Mouse (Mus musculus) C2C12 (cell line): ENCODE data around the gene Gm5460.

Experiments
- CEBPB ChIP-seq: IDR thresholded peaks from one replicate; pipeline ENCODE4 v1.6.1; 2011; ENCODE audit warnings: low read depth, mild to moderate bottlenecking, control low read depth, moderate library complexity
- CTCF ChIP-seq: IDR thresholded peaks from one replicate; pipeline ENCODE4 v1.5.1; 2011; ENCODE audit not compliant: control insufficient read depth, insufficient read depth, insufficient read length
- FOSL1 ChIP-seq: IDR thresholded peaks from one replicate; pipeline ENCODE4 v1.8.0; 2011; ENCODE audit warnings: mild to moderate bottlenecking, low read length; ENCODE audit not compliant: poor library complexity, insufficient read depth, severe bottlenecking
- MAX ChIP-seq: IDR thresholded peaks from one replicate; pipeline ENCODE4 v1.6.1; 2011; ENCODE audit warnings: mild to moderate bottlenecking, control low read depth
- MYOG ChIP-seq: IDR thresholded peaks from one replicate; pipeline ENCODE4 v1.6.1; 2011; ENCODE audit not compliant: control insufficient read depth, insufficient read length; ENCODE audit errors: extremely low read depth
- USF1 ChIP-seq: IDR thresholded peaks from one replicate; pipeline ENCODE4 v1.6.1; 2011; ENCODE audit warnings: low read depth, mild to moderate bottlenecking, control low read depth, moderate library complexity

- TF ChIP-seq MAX (no peak), CTCF (no peak), CEBPB (no peak), FOSL1 (no peak), USF1 (no peak), MYOG (no peak)
These were observed 61.7 kb downstream of the Gm5460 start for GRCm38 (mm10) chr14:34078293-34078692.
